8 mouse cellular contexts compared by ENCODE assay signal in the genomic region with DNA sequence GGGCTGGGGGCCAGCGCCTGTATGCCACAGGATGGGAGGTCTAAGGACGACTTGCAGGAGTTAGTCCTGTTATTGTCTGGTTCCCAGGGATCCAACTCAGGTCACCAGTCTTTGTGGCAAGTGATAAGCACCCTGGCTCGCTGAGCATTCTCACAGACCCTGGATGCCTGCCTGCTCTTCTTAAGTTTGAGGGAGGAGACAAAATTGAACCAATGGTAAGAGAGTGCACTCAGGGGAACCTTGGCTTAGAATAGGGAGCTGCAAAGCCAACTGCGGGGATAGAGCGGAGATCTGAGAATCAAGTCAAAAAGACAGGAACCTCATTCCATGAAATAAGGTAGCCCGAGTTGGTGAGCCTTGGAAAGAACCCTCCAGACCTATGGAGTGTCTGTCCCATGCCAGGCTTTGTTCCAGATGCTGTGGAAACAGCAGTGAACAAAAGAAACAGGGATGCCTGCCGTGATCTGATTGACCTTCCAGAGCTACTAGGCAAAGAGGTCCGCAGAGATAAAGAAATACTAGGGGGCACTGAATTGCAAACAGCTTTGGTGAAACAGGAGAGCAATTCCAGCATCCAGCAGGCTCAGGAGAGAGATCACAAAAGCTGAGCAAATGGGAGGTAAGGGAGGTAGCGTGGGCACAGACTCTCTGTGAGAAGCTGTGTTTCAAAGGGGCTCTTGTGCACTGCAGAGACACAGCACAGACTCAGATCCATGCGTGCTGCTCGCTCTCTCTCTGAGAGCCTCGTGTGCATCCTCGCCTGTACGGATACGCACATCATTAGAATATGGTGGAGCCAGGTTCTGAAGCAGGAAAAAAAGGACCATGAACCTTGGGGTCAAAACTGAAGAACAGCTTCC.
DNase-seq lines count a peak whose midpoint lies in the region; ATAC-seq lines count a peak whose summit lies in the region.

No protein-coding gene starts in this region.

- no peak overlapping the region for H3K4me3 ChIP-seq in forebrain, embryonic 12.5 days (replicated peaks)
- peak overlapping the region; percentile 16; the same call in 1 of the 2 replicates for H3K4me3 ChIP-seq in midbrain, embryonic 16.5 days (ENCODE audit: low read depth, low read length)

- intact Hi-C loops in heart, postnatal 14 days (cut with DNase I): loop anchor here (2.0 kb wide), 1 partner anchor 114 kb away; no protein-coding TSS in a partner anchor

- peak overlapping the region; percentile 35 for H3K4me2 ChIP-seq in forebrain, embryonic 12.5 days
- peak overlapping the region; percentile 46 for H3K4me2 ChIP-seq in midbrain, embryonic 16.5 days (ENCODE audit: low read length)

- H3K9ac ChIP-seq in forebrain, embryonic 12.5 days: no peak overlapping the region
- peak overlapping the region; percentile 46; the same call in 1 of the 2 replicates for H3K9ac ChIP-seq in midbrain, embryonic 16.5 days (ENCODE audit: low read depth, low read length)

- DNase-seq in adrenal gland, adult 2 months: peak; percentile 23
- no peak for DNase-seq in adrenal gland, postnatal 36 days
- DNase-seq in heart, postnatal 14 days: peak; percentile 64 to 77
- DNase-seq in thymus, adult 18-20 months: no peak
- DNase-seq in cerebellum, adult 18-20 months: no peak
- no peak for DNase-seq in adrenal gland, adult 8-10 months

- peak; percentile 61 for ATAC-seq in forebrain, embryonic 12.5 days (ENCODE audit: low FRiP score)
- peak; percentile 90 for ATAC-seq in midbrain, embryonic 16.5 days

- peak overlapping the region; percentile 25; the same call in 1 of the 2 replicates for H3K27ac ChIP-seq in forebrain, embryonic 12.5 days
- peak overlapping the region; percentile 65 for H3K27ac ChIP-seq in midbrain, embryonic 16.5 days (ENCODE audit: low read length)

- WGBS in forebrain, embryonic 12.5 days: 22% methylated on average over 15 of the region's 15 CpGs
- WGBS in midbrain, embryonic 16.5 days: 11% methylated on average over 15 of the region's 15 CpGs

- H3K36me3 ChIP-seq in forebrain, embryonic 12.5 days (replicated peaks): no peaks in the 10 kb centered on the region
- no peaks in the 10 kb centered on the region for H3K36me3 ChIP-seq in midbrain, embryonic 16.5 days (ENCODE audit: control insufficient read depth, insufficient read depth, low read length)

- H3K4me1 ChIP-seq in forebrain, embryonic 12.5 days: peaks cover 12% of the 10 kb centered on the region
- H3K4me1 ChIP-seq in midbrain, embryonic 16.5 days (ENCODE audit: control insufficient read depth, insufficient read depth, low read length): peaks cover 12% of the 10 kb centered on the region

- H3K27me3 ChIP-seq in forebrain, embryonic 12.5 days: no peaks in the 10 kb centered on the region
- no peaks in the 10 kb centered on the region for H3K27me3 ChIP-seq in midbrain, embryonic 16.5 days (ENCODE audit: control insufficient read depth, insufficient read depth, low read depth, low read length)

- no peaks in the 10 kb centered on the region for H3K9me3 ChIP-seq in forebrain, embryonic 12.5 days
- H3K9me3 ChIP-seq in midbrain, embryonic 16.5 days (replicated peaks; ENCODE audit: control insufficient read depth, low read length, poor library complexity, severe bottlenecking): no peaks in the 10 kb centered on the region

Comparison
In these comparisons a context has a peak if more than half of its experiments do, and no peak if none do; other contexts are left out.
1. DNase-seq: peak in adrenal gland, adult 2 months (single experiment) and heart, postnatal 14 days (2 of 2); none in adrenal gland, postnatal 36 days (0 of 2), thymus, adult 18-20 months (0 of 2), cerebellum, adult 18-20 months (0 of 2) and adrenal gland, adult 8-10 months (single experiment).